Mouse (Mus musculus): ENCODE measurements around the gene Ina.
"Not testable (repeated sequence)": the region's sequence is repeated elsewhere in the genome, so short reads cannot be mapped to it uniquely, and the experiment has no call there.

Gene Ina

GRCm38 (mm10) chr19:46984726-46985622, 29.5 kb upstream of the Ina start:
- no peak for DNase-seq (ENCODE audit: low spot score)

GRCm38 (mm10) chr19:46987646-46988045, 26.9 kb upstream of the Ina start:
- no peak for DNase-seq (ENCODE audit: low spot score)

GRCm38 (mm10) chr19:46988231-46989087, 26.0 kb upstream of the Ina start:
- no peak for DNase-seq (ENCODE audit: low spot score)

GRCm38 (mm10) chr19:46989479-46990152, 24.9 kb upstream of the Ina start:
- DNase-seq (ENCODE audit: low spot score), result no peak

GRCm38 (mm10) chr19:46990153-46990518, 24.4 kb upstream of the Ina start:
- no peak for DNase-seq (ENCODE audit: low spot score)

GRCm38 (mm10) chr19:46990625-46991024, 23.9 kb upstream of the Ina start:
- DNase-seq (ENCODE audit: low spot score), result not testable (repeated sequence)

- peak; percentile 73 for DNase-seq (ENCODE audit: low spot score)
These were observed 23.4 kb upstream of the Ina start for GRCm38 (mm10) chr19:46991145-46991544.

GRCm38 (mm10) chr19:46992329-46992728, 22.2 kb upstream of the Ina start:
- DNase-seq (ENCODE audit: low spot score), result not testable (repeated sequence)

GRCm38 (mm10) chr19:46996095-46996494, 18.4 kb upstream of the Ina start:
- no peak for DNase-seq (ENCODE audit: low spot score)

GRCm38 (mm10) chr19:46998168-46998870, 16.2 kb upstream of the Ina start:
- DNase-seq (ENCODE audit: low spot score), result no peak

- DNase-seq (ENCODE audit: low spot score), result no peak
These were observed 15.5 kb upstream of the Ina start for GRCm38 (mm10) chr19:46998953-46999352.

GRCm38 (mm10) chr19:46999753-47000152, 14.7 kb upstream of the Ina start:
- no peak for DNase-seq (ENCODE audit: low spot score)

- not testable (repeated sequence) for DNase-seq (ENCODE audit: low spot score)
These were observed 14.1 kb upstream of the Ina start for GRCm38 (mm10) chr19:47000357-47000756.

- no peak for DNase-seq (ENCODE audit: low spot score)
These were observed 10.6 kb upstream of the Ina start for GRCm38 (mm10) chr19:47003742-47004511.

GRCm38 (mm10) chr19:47005873-47006272, 8.6 kb upstream of the Ina start:
- DNase-seq (ENCODE audit: low spot score), result no peak

- DNase-seq (ENCODE audit: low spot score), result no peak
These were observed 8.2 kb upstream of the Ina start for GRCm38 (mm10) chr19:47006321-47006720.

GRCm38 (mm10) chr19:47009420-47009819, 5.1 kb upstream of the Ina start:
- no peak for DNase-seq (ENCODE audit: low spot score)

- DNase-seq (ENCODE audit: low spot score), result no peak
These were observed 4.6 kb upstream of the Ina start for GRCm38 (mm10) chr19:47009943-47010342.

GRCm38 (mm10) chr19:47012521-47013130, 1.9 kb upstream of the Ina start:
- no peak for DNase-seq (ENCODE audit: low spot score)

GRCm38 (mm10) chr19:47013340-47014158, 949 bp upstream of the Ina start:
- DNase-seq (ENCODE audit: low spot score), result no peak
